Mouse (Mus musculus): ENCODE measurements at regions not wholly inside any gene's neighbourhood (a gene's known extent, or its start where the extent isn't known, plus 50 kb on each side); places are given as distances from the start of the nearest gene placed in this dataset.

GRCm38 (mm10) chr10:21456991-21457390, 79.9 kb downstream of the Aldh8a1 start:
- no peak for TF ChIP-seq POLR2A (IDR thresholded peaks at IDR 0.05; ENCODE audit: borderline replicate concordance, extremely low read depth, insufficient read depth, insufficient read length, poor library complexity, severe bottlenecking)
- no peak for TF ChIP-seq CTCF (IDR thresholded peaks at IDR 0.05; ENCODE audit: borderline replicate concordance, extremely low read depth, insufficient read depth, insufficient read length)
